Mouse (Mus musculus) myocyte (in vitro differentiated cells): ENCODE measurements around the gene Ttc3. TPM values are rescaled to one million over a fixed set of nuclear protein-coding genes. Genes with fewer than 3 reads are reported as not detected.

Source experiments
- H3K27me3 ChIP-seq: one replicate; pipeline ENCODE4 v1.6.1; 2011; ENCODE audit not compliant: control insufficient read depth, insufficient read depth, insufficient read length
- H3K36me3 ChIP-seq: one replicate; pipeline ENCODE4 v1.6.1; 2011; ENCODE audit not compliant: control insufficient read depth, insufficient read depth
- H3K4me2 ChIP-seq: one replicate; pipeline ENCODE4 v1.6.1; 2011; ENCODE audit warnings: low read depth, control low read depth
- H3K4me3 ChIP-seq: one replicate; pipeline ENCODE4 v1.5.1; 2011; ENCODE audit warnings: mild to moderate bottlenecking, control low read depth, moderate library complexity
- H3K79me2 ChIP-seq: one replicate; pipeline ENCODE4 v1.6.1; 2011; ENCODE audit not compliant: control insufficient read depth, insufficient read depth
- H3ac ChIP-seq: one replicate; pipeline ENCODE4 v1.6.1; 2011; ENCODE audit not compliant: control insufficient read depth, insufficient read length
- CEBPB ChIP-seq: IDR thresholded peaks from 2 replicates; pipeline ENCODE4 v1.6.1; 2011; ENCODE audit warnings: mild to moderate bottlenecking, moderate library complexity; ENCODE audit not compliant: poor library complexity, insufficient read depth, severe bottlenecking
- E2F4 ChIP-seq: IDR thresholded peaks from one replicate; pipeline ENCODE4 v1.6.1; 2011; ENCODE audit warnings: mild to moderate bottlenecking, control low read depth, moderate library complexity; ENCODE audit not compliant: insufficient read depth
- MAX ChIP-seq: IDR thresholded peaks from one replicate; pipeline ENCODE4 v1.6.1; 2011; ENCODE audit warnings: low read depth, mild to moderate bottlenecking, control low read depth
- MYOD1 ChIP-seq, 3 experiments: IDR thresholded peaks; one replicate each; pipeline ENCODE4 v1.6.1; 2011; ENCODE audit warnings: control low read depth in 2 of 3, low read depth in 2 of 3, mild to moderate bottlenecking in 2 of 3, moderate library complexity in 1 of 3; ENCODE audit not compliant: insufficient read length in 2 of 3, control insufficient read depth in 1 of 3
- MYOG ChIP-seq, 3 experiments: IDR thresholded peaks; one replicate each; pipeline ENCODE4 v1.6.1; 2011; ENCODE audit warnings: control low read depth in 2 of 3, low read depth in 2 of 3, mild to moderate bottlenecking in 2 of 3; ENCODE audit not compliant: insufficient read length in 2 of 3, control insufficient read depth in 1 of 3, insufficient read depth in 1 of 3
- POLR2A ChIP-seq: IDR thresholded peaks from one replicate; pipeline ENCODE4 v1.6.1; 2011; ENCODE audit warnings: low read depth, mild to moderate bottlenecking, control low read depth, moderate library complexity; ENCODE audit not compliant: insufficient read length
- POLR2AphosphoS2 ChIP-seq: IDR thresholded peaks from one replicate; pipeline ENCODE4 v1.6.1; 2011; ENCODE audit warnings: low read depth, control low read depth; ENCODE audit not compliant: insufficient read length
- REST ChIP-seq: IDR thresholded peaks from one replicate; pipeline ENCODE4 v1.6.1; 2011; ENCODE audit warnings: mild to moderate bottlenecking, control low read depth, moderate library complexity; ENCODE audit not compliant: insufficient read depth, insufficient read length
- SRF ChIP-seq: IDR thresholded peaks from one replicate; pipeline ENCODE4 v1.6.1; 2011; ENCODE audit warnings: low read depth; ENCODE audit not compliant: control insufficient read depth, insufficient read length
- TCF12 ChIP-seq: IDR thresholded peaks from one replicate; pipeline ENCODE4 v1.6.1; 2011; ENCODE audit warnings: mild to moderate bottlenecking, control low read depth; ENCODE audit not compliant: poor library complexity, insufficient read depth, severe bottlenecking
- TCF3 ChIP-seq: IDR thresholded peaks from one replicate; pipeline ENCODE4 v1.6.1; 2011; ENCODE audit warnings: low read depth, control low read depth; ENCODE audit not compliant: insufficient read length
- USF1 ChIP-seq: IDR thresholded peaks from one replicate; pipeline ENCODE4 v1.6.1; 2011; ENCODE audit warnings: low read depth, mild to moderate bottlenecking, control low read depth, moderate library complexity
- polyA plus RNA-seq: library from polyadenylated mRNA; unstranded; fragments of >200 nt; fragmentation: generic; extraction: Trizol; gene quantifications from one replicate; pipeline ENCODE4 v1.2.1, GENCODE M21; 2012; ENCODE audit warnings: missing spikeins

The Ttc3 gene
- polyA plus RNA-seq, 1 experiment = 25.0 TPM

- no peak overlapping the region for H3K4me2 ChIP-seq
- H3K27me3 ChIP-seq = no peaks in the 10 kb centered on the region
- H3ac ChIP-seq = no peak overlapping the region
- no peaks in the 10 kb centered on the region for H3K79me2 ChIP-seq
- no peak overlapping the region for H3K4me3 ChIP-seq
- no peaks in the 10 kb centered on the region for H3K36me3 ChIP-seq
- TF ChIP-seq MYOG (IDR thresholded peaks at IDR 0.05; ENCODE audit: control insufficient read depth in 1 of 3, insufficient read depth in 1 of 3, insufficient read length in 2 of 3, low read depth in 2 of 3) (no peak), CEBPB (no peak), TCF3 (no peak), USF1 (no peak), MAX (no peak), REST (no peak), TCF12 (no peak)
These were observed 12.3 kb upstream of the Ttc3 start for GRCm38 (mm10) chr16:94358091-94358490.

DNA sequence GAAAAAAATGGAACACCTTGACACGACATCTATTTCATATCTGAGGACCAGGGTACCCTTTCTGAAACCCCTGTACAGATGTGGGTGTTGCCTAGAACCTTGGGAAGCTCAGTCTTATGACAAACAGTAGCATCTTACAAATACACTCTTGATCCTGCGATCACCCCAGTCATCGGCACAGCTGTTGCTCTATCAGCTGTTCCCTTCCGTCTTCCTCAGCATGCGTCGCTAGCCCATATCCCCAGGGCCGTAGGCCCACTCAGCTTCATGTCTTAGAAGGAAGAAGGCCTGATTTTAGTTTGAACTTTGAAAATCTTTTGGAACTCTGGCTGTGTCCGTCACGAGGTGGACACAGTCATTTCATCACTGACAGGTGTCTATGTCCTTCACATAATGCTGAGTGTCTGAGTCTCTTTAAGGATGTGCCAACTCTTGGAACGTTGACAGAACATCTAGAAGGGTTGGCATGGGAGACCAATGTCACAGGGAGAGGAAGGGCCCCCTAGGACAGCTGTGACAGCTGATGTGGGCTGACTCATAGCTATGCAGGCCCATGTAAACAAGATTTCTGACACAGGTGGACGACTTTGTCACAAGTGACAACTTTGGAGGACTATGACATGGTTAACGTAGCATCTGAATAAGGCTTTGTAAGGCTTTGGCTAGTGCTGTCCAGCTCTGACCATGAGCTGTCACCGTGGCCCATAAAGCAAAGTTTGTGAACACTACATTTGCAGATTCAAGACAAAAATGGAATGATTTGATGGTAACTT, 9.7 kb upstream of the Ttc3 start:
- Histone ChIP-seq H3K27me3 (no peaks in the 10 kb centered on the region), H3ac (no peak overlapping the region)

GRCm38 (mm10) chr16:94362174-94362873, 8.1 kb upstream of the Ttc3 start:
- no peaks in the 10 kb centered on the region for H3K36me3 ChIP-seq

More for the DNA sequence above, 9.7 kb upstream of the Ttc3 start:
- peak; percentile 88 to 99 (median 96) for TF ChIP-seq MYOG (IDR thresholded peaks at IDR 0.05; ENCODE audit: control insufficient read depth in 1 of 3, insufficient read depth in 1 of 3, insufficient read length in 2 of 3, low read depth in 2 of 3)
- peak; percentile 98 for TF ChIP-seq TCF12
- no peak for TF ChIP-seq POLR2A
- TF ChIP-seq MYOD1 (IDR thresholded peaks at IDR 0.05; ENCODE audit: control insufficient read depth in 1 of 3, insufficient read length in 2 of 3, low read depth in 2 of 3) = peak; percentile 95 to 99 (median 99)
- TF ChIP-seq REST = no peak
- TF ChIP-seq USF1 = no peak
- TF ChIP-seq CEBPB = no peak
- TF ChIP-seq MAX = no peak
- peak; percentile 96 for TF ChIP-seq TCF3
- peak overlapping the region; percentile 53 for H3K4me2 ChIP-seq
- no peak overlapping the region for H3K4me3 ChIP-seq
- H3K36me3 ChIP-seq = no peaks in the 10 kb centered on the region
- H3K79me2 ChIP-seq = no peaks in the 10 kb centered on the region

GRCm38 (mm10) chr16:94363814-94364213, 6.6 kb upstream of the Ttc3 start:
- no peaks in the 10 kb centered on the region for H3K36me3 ChIP-seq
- H3ac ChIP-seq = no peak overlapping the region
- no peak overlapping the region for H3K4me2 ChIP-seq
- H3K27me3 ChIP-seq = no peaks in the 10 kb centered on the region
- TF ChIP-seq POLR2AphosphoS2 (no peak), MYOG (IDR thresholded peaks at IDR 0.05; ENCODE audit: control insufficient read depth in 1 of 3, insufficient read depth in 1 of 3, insufficient read length in 2 of 3, low read depth in 2 of 3) (no peak), USF1 (no peak), MAX (no peak), POLR2A (no peak), MYOD1 (IDR thresholded peaks at IDR 0.05; ENCODE audit: control insufficient read depth in 1 of 3, insufficient read length in 2 of 3, low read depth in 2 of 3) (no peak), E2F4 (no peak), SRF (no peak), REST (no peak), TCF3 (no peak), TCF12 (no peak), CEBPB (no peak)
- H3K4me3 ChIP-seq = no peak overlapping the region
- H3K79me2 ChIP-seq = no peaks in the 10 kb centered on the region

More at GRCm38 (mm10) chr16:94362174-94362873, 8.1 kb upstream of the Ttc3 start:
- no peak overlapping the region for H3ac ChIP-seq
- H3K79me2 ChIP-seq = no peaks in the 10 kb centered on the region
- peak overlapping the region; percentile 57 for H3K4me2 ChIP-seq
- TF ChIP-seq POLR2AphosphoS2 = peak; percentile 70
- TF ChIP-seq TCF12 = no peak
- no peak for TF ChIP-seq MAX
- TF ChIP-seq MYOD1 (IDR thresholded peaks at IDR 0.05; ENCODE audit: control insufficient read depth in 1 of 3, insufficient read length in 2 of 3, low read depth in 2 of 3) = peak in 2 of 3 experiments; percentile 0 to 34
- H3K27me3 ChIP-seq = no peaks in the 10 kb centered on the region
- no peak overlapping the region for H3K4me3 ChIP-seq

- TF ChIP-seq MYOG (IDR thresholded peaks at IDR 0.05; ENCODE audit: control insufficient read depth in 1 of 3, insufficient read depth in 1 of 3, insufficient read length in 2 of 3, low read depth in 2 of 3) = peak in 1 of 3 experiments; percentile 61
- peak in 2 of 3 experiments; percentile 66 to 70 for TF ChIP-seq MYOD1 (IDR thresholded peaks at IDR 0.05; ENCODE audit: control insufficient read depth in 1 of 3, insufficient read length in 2 of 3, low read depth in 2 of 3)
- no peak for TF ChIP-seq E2F4
- no peak for TF ChIP-seq REST
- no peak for TF ChIP-seq POLR2A
- TF ChIP-seq TCF12 = peak; percentile 59
- Histone ChIP-seq H3K4me2 (no peak overlapping the region), H3ac (no peak overlapping the region), H3K79me2 (no peaks in the 10 kb centered on the region), H3K27me3 (no peaks in the 10 kb centered on the region), H3K36me3 (no peaks in the 10 kb centered on the region), H3K4me3 (no peak overlapping the region)
These were observed 5.0 kb upstream of the Ttc3 start for GRCm38 (mm10) chr16:94365435-94365834.
